Comparison of ENCODE assay signal across 22 mouse cellular contexts in the genomic region with DNA sequence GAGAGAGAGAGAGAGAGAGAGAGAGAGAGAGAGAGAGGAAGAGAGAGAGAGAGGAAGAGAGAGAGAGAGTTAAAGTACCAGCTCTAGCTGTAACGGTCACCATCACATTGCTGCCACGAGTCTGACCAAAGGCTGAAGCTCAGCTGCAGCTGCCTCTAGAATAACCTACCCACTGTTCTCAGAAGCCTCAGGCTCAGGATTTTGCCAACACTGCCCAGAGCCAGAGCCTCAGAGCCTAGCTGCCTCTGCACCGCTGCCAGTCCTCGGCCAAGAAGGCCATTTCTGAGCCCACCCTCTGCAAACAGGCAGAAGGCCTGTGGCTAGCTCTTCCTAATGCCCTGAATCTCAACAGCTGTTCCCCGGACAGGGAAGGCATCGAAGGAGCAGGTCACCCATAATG.
A peak's percentile ranks its signal among the peaks of the same experiment; 100 is the strongest.
DNase-seq lines count a peak whose midpoint lies in the region; TF ChIP-seq lines count a peak whose summit lies in the region.
"Had no signal": no experiment of that assay in that cellular context is flagged by ENCODE, and none has a peak within 500 bp of the region (broad histone marks: within the 10 kb centered on the region; RNA-seq: fewer than 3 reads in every experiment).

No protein-coding gene starts in this region.

- peak; percentile 91 for DNase-seq in heart, adult 11 months
- no peak for DNase-seq in heart, postnatal 25 days (ENCODE audit: low spot score)
- peak in 1 of 2 experiments; percentile 24 for DNase-seq in layer of hippocampus, adult 2 months (ENCODE audit: low spot score in 2 of 2)
- no peak for DNase-seq in layer of hippocampus, postnatal 25 days (ENCODE audit: extremely low spot score in 1 of 2, low spot score in 1 of 2)
- DNase-seq in brain, adult 2 months (ENCODE audit: low read depth, low spot score): peak; percentile 84
- DNase-seq in Muller cell, postnatal 12 days (ENCODE audit: inconsistent ontology term): no peak
- DNase-seq: adrenal gland, adult 8-10 months; gastrocnemius, postnatal 14 days; heart, postnatal 4 days; kidney, adult 18-20 months; liver, embryonic 13.5 days; lung, adult 2 months; lung, postnatal 14 days; thymus, adult 2 months; thymus, postnatal 4 days had no signal

- no peak for TF ChIP-seq POLR2A in cortical plate, adult 2 months (IDR thresholded peaks at IDR 0.05; ENCODE audit: extremely low read depth, insufficient read depth, low read length)

- H3K27ac ChIP-seq in layer of hippocampus, adult 2 months: peak overlapping the region; percentile 55; the same call in 1 of the 2 replicates
- peak overlapping the region; percentile 83; the same call in 1 of the 2 replicates for H3K27ac ChIP-seq in cortical plate, adult 2 months (ENCODE audit: insufficient read depth, low read length)
- H3K27ac ChIP-seq: forebrain, embryonic 13.5 days; hindbrain, embryonic 14.5 days; kidney, postnatal 0 days; limb, embryonic 12.5 days; liver, embryonic 13.5 days; stomach, postnatal 0 days had no signal

- H3K4me1 ChIP-seq in cortical plate, adult 2 months (ENCODE audit: control insufficient read depth, insufficient read depth, low read length): peaks cover 4% of the 10 kb centered on the region
- H3K4me1 ChIP-seq: forebrain, embryonic 13.5 days; limb, embryonic 12.5 days; liver, embryonic 13.5 days had no signal

- TF ChIP-seq CTCF in layer of hippocampus, adult 2 months (conservative IDR thresholded peaks at IDR 0.05): no peak
- no peak for TF ChIP-seq CTCF in cortical plate, adult 2 months (IDR thresholded peaks at IDR 0.05; ENCODE audit: extremely low read depth, insufficient read depth, low read length)

- intact Hi-C loops in heart, postnatal 25 days (cut with DNase I): no loop called here

- H3K4me3 ChIP-seq in layer of hippocampus, adult 2 months: no peak overlapping the region
- no peak overlapping the region for H3K4me3 ChIP-seq in cortical plate, adult 2 months (ENCODE audit: insufficient read depth, low read length)
- H3K4me3 ChIP-seq: erythroblast, embryonic 14.5 days; forebrain, embryonic 13.5 days; limb, embryonic 12.5 days; liver, embryonic 13.5 days had no signal

Comparison
In these comparisons a context has a peak if more than half of its experiments do, and no peak if none do; other contexts are left out.
1. DNase-seq: peak in heart, adult 11 months (single experiment) and brain, adult 2 months (single experiment); none in heart, postnatal 25 days (single experiment), layer of hippocampus, postnatal 25 days (0 of 2) and Muller cell, postnatal 12 days (single experiment).